Mouse (Mus musculus): ENCODE results near the gene Itpk1.

Gene Itpk1

GRCm38 (mm10) chr12:102689773-102690563, 14.8 kb downstream of the Itpk1 start:
- peak; percentile 54 for DNase-seq

GRCm38 (mm10) chr12:102686321-102686720, 18.4 kb downstream of the Itpk1 start:
- no peak for DNase-seq

- no peak for DNase-seq
Observed at GRCm38 (mm10) chr12:102685523-102685931, 19.2 kb downstream of the Itpk1 start.

GRCm38 (mm10) chr12:102684720-102685386, 19.9 kb downstream of the Itpk1 start:
- DNase-seq: no peak

- DNase-seq: no peak
Observed at GRCm38 (mm10) chr12:102683979-102684378, 20.8 kb downstream of the Itpk1 start.

- no peak for DNase-seq
Observed at GRCm38 (mm10) chr12:102683438-102683837, 21.3 kb downstream of the Itpk1 start.

GRCm38 (mm10) chr12:102682722-102683299, 21.9 kb downstream of the Itpk1 start:
- no peak for DNase-seq

GRCm38 (mm10) chr12:102682085-102682484, 22.6 kb downstream of the Itpk1 start:
- no peak for DNase-seq

- peak; percentile 83 for DNase-seq
Observed at GRCm38 (mm10) chr12:102681590-102681989, 23.1 kb downstream of the Itpk1 start.

GRCm38 (mm10) chr12:102678820-102679219, 25.9 kb downstream of the Itpk1 start:
- DNase-seq: no peak

GRCm38 (mm10) chr12:102677089-102677488, 27.6 kb downstream of the Itpk1 start:
- no peak for DNase-seq

- DNase-seq: peak; percentile 45
Observed at GRCm38 (mm10) chr12:102674556-102674955, 30.2 kb downstream of the Itpk1 start.

- peak; percentile 37 for DNase-seq
Observed at GRCm38 (mm10) chr12:102674123-102674522, 30.6 kb downstream of the Itpk1 start.

- peak; percentile 39 for DNase-seq
Observed at GRCm38 (mm10) chr12:102672857-102673839, 31.6 kb downstream of the Itpk1 start.

GRCm38 (mm10) chr12:102672176-102672575, 32.6 kb downstream of the Itpk1 start:
- DNase-seq: no peak

- no peak for DNase-seq
Observed at GRCm38 (mm10) chr12:102670848-102671247, 33.9 kb downstream of the Itpk1 start.

GRCm38 (mm10) chr12:102665465-102666202, 39.1 kb downstream of the Itpk1 start:
- no peak for DNase-seq

- no peak for DNase-seq
Observed at GRCm38 (mm10) chr12:102664052-102664448, 40.7 kb downstream of the Itpk1 start.

GRCm38 (mm10) chr12:102663349-102664051, 41.2 kb downstream of the Itpk1 start:
- DNase-seq: no peak

- no peak for DNase-seq
Observed at GRCm38 (mm10) chr12:102661772-102662171, 43.0 kb downstream of the Itpk1 start.
